15 mouse cellular contexts compared by ENCODE assay signal in the genomic region with DNA sequence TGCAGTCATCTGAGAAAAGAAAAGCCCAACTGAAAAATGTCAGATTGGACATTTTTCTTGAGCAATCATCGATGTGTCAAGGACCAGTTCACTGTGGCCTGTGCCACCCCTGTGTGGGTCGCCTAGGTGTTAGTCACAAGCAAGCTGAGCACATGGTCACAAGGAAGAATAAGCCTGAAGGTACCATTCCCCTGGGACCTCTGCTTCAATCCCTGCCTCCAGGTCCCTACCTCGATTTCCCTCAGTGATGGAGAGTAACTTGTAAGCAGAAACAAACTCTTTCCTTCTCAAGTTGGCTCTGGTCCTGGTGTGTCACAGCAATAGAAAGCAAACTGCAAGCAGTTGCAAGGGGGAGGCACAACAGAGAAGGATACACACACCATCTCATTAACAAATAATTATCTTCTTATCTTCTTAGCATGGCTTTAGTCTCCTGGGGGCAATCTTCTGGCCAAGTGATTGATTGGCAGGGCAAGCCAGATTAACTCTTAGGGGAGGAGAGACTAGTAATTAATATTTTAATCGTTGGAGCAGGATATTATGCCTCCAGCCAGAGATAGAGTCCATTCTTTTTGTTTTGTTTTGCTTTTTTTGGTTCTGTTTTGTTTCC. TPM values are rescaled to one million over a fixed set of nuclear protein-coding genes. Genes with fewer than 3 reads are reported as not detected.
DNase-seq lines count a peak whose midpoint lies in the region; ATAC-seq and TF ChIP-seq lines count a peak whose summit lies in the region.
"Had no signal": no experiment of that assay in that cellular context is flagged by ENCODE, and none has a peak within 500 bp of the region (broad histone marks: within the 10 kb centered on the region; RNA-seq: fewer than 3 reads in every experiment).

No protein-coding gene starts in this region.

- no peak overlapping the region for H3K9ac ChIP-seq in lung, postnatal 0 days (replicated peaks; ENCODE audit: low read depth)
- H3K9ac ChIP-seq: heart, embryonic 12.5 days; liver, embryonic 13.5 days had no signal

- H3K4me3 ChIP-seq in lung, postnatal 0 days (ENCODE audit: low read depth, low read length) = no peak overlapping the region
- H3K4me3 ChIP-seq: heart, embryonic 12.5 days; liver, embryonic 13.5 days had no signal

- 39% methylated on average over 4 of the region's 4 CpGs for whole genome bisulfite sequencing in lung, postnatal 0 days

- no peak overlapping the region for H3K27ac ChIP-seq in lung, postnatal 0 days (ENCODE audit: low read length)
- H3K27ac ChIP-seq: liver, embryonic 13.5 days had no signal

- peak; percentile 39 to 50 for DNase-seq in heart, adult 18-20 months
- no peak for DNase-seq in heart, postnatal 10 days
- DNase-seq in lung, postnatal 0 days (ENCODE audit: low spot score) = peak; percentile 23
- no peak for DNase-seq in lung, postnatal 36 days
- DNase-seq in brain, embryonic 14.5 days (ENCODE audit: low read depth) = peak; percentile 43
- peak; percentile 69 for DNase-seq in retina, postnatal 1 day
- no peak for DNase-seq in urinary bladder, adult 18-20 months (ENCODE audit: low spot score in 2 of 2)
- DNase-seq: cerebellum, adult 2 months; embryo, embryonic 11 days; kidney, postnatal 14 days; liver, embryonic 13.5 days; thymus, postnatal 14 days had no signal

- no peak for TF ChIP-seq CTCF in lung, postnatal 0 days (IDR thresholded peaks at IDR 0.05)
- TF ChIP-seq CTCF in brain, embryonic 14.5 days (IDR thresholded peaks at IDR 0.05; ENCODE audit: borderline replicate concordance, extremely low read depth, insufficient read depth, insufficient read length) = no peak

- no peak overlapping the region for H3K4me2 ChIP-seq in lung, postnatal 0 days (replicated peaks; ENCODE audit: low read depth, low read length)
- H3K4me2 ChIP-seq: heart, embryonic 12.5 days; liver, embryonic 13.5 days had no signal

- no peak for ATAC-seq in lung, postnatal 0 days
- ATAC-seq: inflammation-experienced regulatory T-cells, adult 6 months; Patski had no signal

- no peak for TF ChIP-seq POLR2A in brain, embryonic 14.5 days (IDR thresholded peaks at IDR 0.05; ENCODE audit: borderline replicate concordance, extremely low read depth, insufficient read depth, insufficient read length, poor library complexity, severe bottlenecking)

- no peaks in the 10 kb centered on the region; the same call in 1 of the 2 replicates for H3K4me1 ChIP-seq in lung, postnatal 0 days (ENCODE audit: insufficient read depth, low read depth, low read length)

- no peak for TF ChIP-seq EP300 in lung, postnatal 0 days (IDR thresholded peaks at IDR 0.05)

- H3K27me3 ChIP-seq in lung, postnatal 0 days (replicated peaks; ENCODE audit: insufficient read depth, low read length) = no peaks in the 10 kb centered on the region
- H3K27me3 ChIP-seq: heart, embryonic 12.5 days; liver, embryonic 13.5 days had no signal

- no peaks in the 10 kb centered on the region for H3K9me3 ChIP-seq in lung, postnatal 0 days (ENCODE audit: low read length)
- H3K9me3 ChIP-seq: heart, embryonic 12.5 days; liver, embryonic 13.5 days had no signal

- intact Hi-C loops in heart, postnatal 10 days (cut with DNase I) = no loop called here

- H3K36me3 ChIP-seq in lung, postnatal 0 days (ENCODE audit: insufficient read depth, low read length) = no peaks in the 10 kb centered on the region
- H3K36me3 ChIP-seq: heart, embryonic 12.5 days; liver, embryonic 13.5 days had no signal

RNA-seq across cellular contexts. Expression of a gene that starts 51.8 kb away (rescaled TPM):
- total RNA-seq in heart, adult 18-20 months (2021) = 10 to 100 TPM; 22.8 to 24.3 TPM
- 10 to 100 TPM; 13.5 to 15.0 TPM for total RNA-seq in heart, postnatal 10 days (2021)
- 25.0 and 29.4 TPM in 2 replicates for polyA plus RNA-seq in lung, postnatal 0 days (2015; fragmentation: Nextera tagmentation; extraction: Ambion mirVana)
- 2.7 and 4.3 TPM in 2 replicates for polyA plus RNA-seq in brain, embryonic 14.5 days (2012; rRNA removed)

Comparison
In these comparisons a context has a peak if more than half of its experiments do, and no peak if none do; other contexts are left out.
1. DNase-seq: peak in heart, adult 18-20 months (2 of 2), lung, postnatal 0 days (single experiment), brain, embryonic 14.5 days (single experiment) and retina, postnatal 1 day (single experiment); none in heart, postnatal 10 days (0 of 2), lung, postnatal 36 days (single experiment) and urinary bladder, adult 18-20 months (0 of 2).